Mouse (Mus musculus) cerebellum, postnatal 4 days (tissue): ENCODE results near the gene Mylk2.

Experiments
- DNase-seq, 2 experiments: peaks; one replicate each; pipeline ENCODE4 v3.0.0; 2022; ENCODE audit warnings: low spot score in 2 of 2, mixed read lengths in 1 of 2

The Mylk2 gene

GRCm38 (mm10) chr2:152943568-152943967 is 32.4 kb downstream of the Mylk2 start:
- DNase-seq: no peak

DNA sequence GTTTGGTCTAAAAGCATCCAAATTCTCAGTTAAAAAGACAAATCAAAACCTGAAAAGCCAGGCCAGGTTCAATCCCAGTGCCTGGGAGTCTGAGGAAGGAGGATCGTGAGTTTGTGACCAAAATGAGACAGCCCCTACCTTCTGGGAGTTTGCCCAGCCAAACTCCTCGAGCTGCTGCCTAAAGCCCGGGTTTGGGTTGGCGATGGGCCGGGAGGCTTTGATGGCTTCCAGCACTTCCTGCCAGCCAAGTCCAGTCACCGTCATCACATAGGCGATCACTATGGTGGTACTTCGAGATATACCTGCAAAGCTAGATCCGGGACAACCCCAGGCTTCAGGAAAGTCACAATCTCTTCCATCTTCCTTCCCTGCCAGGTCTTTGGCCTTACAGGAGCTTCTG is 32.9 kb downstream of the Mylk2 start:
- DNase-seq: no peak

DNA sequence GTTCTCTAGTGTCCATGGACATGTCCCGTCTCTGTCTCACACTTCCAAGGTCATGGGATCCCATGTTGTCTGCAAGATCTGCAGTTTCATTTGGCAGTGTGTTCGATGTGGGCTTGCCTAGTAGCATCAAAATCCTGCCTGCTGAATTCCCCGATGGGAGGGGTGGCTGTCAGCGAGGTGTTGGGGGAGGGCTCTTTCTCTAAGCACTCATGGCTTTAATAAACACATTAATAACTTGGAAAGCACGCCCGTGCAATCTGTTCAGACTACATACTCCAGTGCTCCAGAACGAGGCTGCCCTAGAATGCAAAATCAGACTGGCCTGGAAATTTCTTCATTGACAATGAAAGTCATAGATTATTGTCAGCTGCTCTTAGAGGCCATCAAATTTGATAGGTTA is 35.9 kb downstream of the Mylk2 start:
- no peak for DNase-seq

DNA sequence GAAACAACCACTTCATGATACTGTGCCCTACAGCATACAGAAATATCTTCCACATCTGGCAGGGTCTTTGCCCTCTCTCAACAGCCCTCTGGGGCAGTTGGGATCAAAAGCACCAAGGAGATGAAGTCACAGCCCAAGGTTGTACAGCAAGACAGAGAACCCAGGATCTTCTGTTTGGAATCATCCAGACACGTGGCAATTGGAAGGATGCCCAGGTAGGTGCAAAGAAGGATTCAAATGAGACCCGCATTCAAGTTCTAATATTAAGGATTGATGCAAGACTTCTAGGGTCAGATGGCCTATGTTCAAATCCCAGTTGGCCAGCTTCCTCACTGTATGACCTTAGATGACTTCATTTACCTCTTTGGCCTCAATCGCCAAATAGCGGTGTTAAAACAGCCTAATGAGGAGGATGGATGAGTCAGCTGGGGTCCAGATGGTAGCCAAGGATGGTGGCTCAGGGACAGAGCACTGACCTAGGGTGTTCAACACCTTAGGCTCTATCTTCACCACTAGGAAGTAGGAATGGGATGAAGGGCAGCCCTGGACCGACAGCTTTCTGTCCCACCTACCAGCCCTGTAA is 37.4 kb downstream of the Mylk2 start:
- no peak for DNase-seq

GRCm38 (mm10) chr2:152950358-152951064 is 39.4 kb downstream of the Mylk2 start:
- no peak for DNase-seq

GRCm38 (mm10) chr2:152951065-152951849 is 40.1 kb downstream of the Mylk2 start, which contains the start of gene Dusp15:
Dusp15 (minus strand) TSS chr2:152951698.
- peak in 1 of 2 experiments; percentile 56 for DNase-seq

GRCm38 (mm10) chr2:152951850-152952720 is 40.9 kb downstream of the Mylk2 start:
- DNase-seq: no peak

GRCm38 (mm10) chr2:152958116-152958515 is 47.0 kb downstream of the Mylk2 start:
- DNase-seq: no peak

- peak; percentile 39 to 76 for DNase-seq
These were observed 51.1 kb downstream of the Mylk2 start, which contains the start of gene Ttll9 for GRCm38 (mm10) chr2:152962091-152962793. Ttll9 (plus strand) TSS chr2:152962485.

- no peak for DNase-seq
These were observed 54.4 kb downstream of the Mylk2 start for GRCm38 (mm10) chr2:152965555-152965954.
